Mouse (Mus musculus): ENCODE measurements around the gene Sergef.

DNA sequence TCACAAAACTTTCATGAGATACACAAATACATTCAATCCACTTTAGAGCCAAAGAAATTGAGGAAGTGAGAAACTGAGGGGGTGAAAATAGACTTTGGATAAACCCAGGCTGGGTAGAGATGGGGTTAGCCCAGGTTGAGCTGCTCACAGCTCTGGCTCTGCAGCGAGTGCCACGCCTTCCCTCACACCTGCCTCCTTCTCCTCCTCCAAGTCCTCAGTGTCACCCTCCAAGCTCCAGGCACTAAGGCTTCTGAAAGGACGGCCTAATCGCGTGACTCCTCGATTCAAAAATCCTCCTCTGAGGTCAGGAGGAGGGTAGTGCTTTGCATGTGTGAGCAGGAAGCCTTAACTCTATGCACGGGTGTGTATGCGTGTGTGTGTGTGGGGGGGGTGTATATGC is 176.5 kb downstream of the Sergef start:
- TF ChIP-seq CTCF (IDR thresholded peaks at IDR 0.05; ENCODE audit: low read depth) (no peak), EP300 (IDR thresholded peaks at IDR 0.05; ENCODE audit: low read depth) (no peak)

All from liver, embryonic 14.5 days (tissue).